Mouse (Mus musculus) brain, embryonic 14.5 days (tissue): ENCODE measurements around the gene Opcml.

Source experiments
- CTCF ChIP-seq: fragments of 200-500 bp; IDR thresholded peaks from 2 replicates; pipeline ENCODE4 v1.5.1; 2012; ENCODE audit warnings: inconsistent platforms, mild to moderate bottlenecking, moderate library complexity, borderline replicate concordance; ENCODE audit not compliant: insufficient read depth, insufficient read length; ENCODE audit errors: extremely low read depth
- POLR2A ChIP-seq: fragments of 200-500 bp; IDR thresholded peaks from 2 replicates; pipeline ENCODE4 v1.6.1; 2012; ENCODE audit warnings: mild to moderate bottlenecking, inconsistent platforms, borderline replicate concordance; ENCODE audit not compliant: poor library complexity, insufficient read depth, insufficient read length, severe bottlenecking; ENCODE audit errors: extremely low read depth

- no peak for TF ChIP-seq CTCF
- no peak for TF ChIP-seq POLR2A
Observed at GRCm38 (mm10) chr9:28319802-28320201, 529.2 kb downstream of the Opcml start.
